In the genomic region with DNA sequence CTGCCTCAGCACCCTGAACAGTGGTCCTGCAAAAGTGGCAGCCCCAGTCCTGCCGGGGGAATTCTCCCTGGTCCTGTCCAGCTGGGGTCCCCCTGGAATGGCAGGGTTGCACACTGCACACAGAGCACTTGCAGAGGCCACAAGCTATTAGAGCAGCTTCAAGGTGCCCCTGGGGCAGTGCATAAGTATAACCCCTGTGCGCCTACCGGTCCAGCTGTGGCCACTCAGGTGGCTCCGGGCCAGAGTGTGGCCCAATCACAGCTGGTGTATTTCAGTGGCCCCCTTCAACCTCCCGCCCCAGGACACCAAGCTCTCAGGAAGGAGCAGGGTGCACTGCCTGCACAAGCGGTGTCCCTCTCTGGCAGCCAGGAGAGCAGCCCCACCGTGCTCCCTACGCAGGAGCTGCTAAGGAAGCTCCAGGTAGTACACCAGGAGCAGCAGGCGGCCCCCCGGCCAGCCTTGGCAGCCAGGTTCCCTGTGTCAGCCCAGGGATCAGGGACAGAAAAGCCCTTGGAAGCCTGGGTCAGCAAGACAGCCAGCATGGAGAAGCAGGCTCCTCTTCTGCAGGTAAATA, we compare ENCODE assay signal across 20 mouse cellular contexts. TPM values are rescaled to one million over a fixed set of nuclear protein-coding genes. Genes with fewer than 3 reads are reported as not detected.
DNase-seq lines count a peak whose midpoint lies in the region; ATAC-seq lines count a peak whose summit lies in the region.
"Had no signal": no experiment of that assay in that cellular context is flagged by ENCODE, and none has a peak within 500 bp of the region (broad histone marks: within the 10 kb centered on the region; RNA-seq: fewer than 3 reads in every experiment).

No protein-coding gene starts in this region.

- H3K9me3 ChIP-seq in forebrain, embryonic 15.5 days: no peaks in the 10 kb centered on the region
- no peaks in the 10 kb centered on the region for H3K9me3 ChIP-seq in forebrain, embryonic 12.5 days
- no peaks in the 10 kb centered on the region for H3K9me3 ChIP-seq in heart, embryonic 15.5 days (replicated peaks)
- H3K9me3 ChIP-seq in neural tube, embryonic 11.5 days (ENCODE audit: control insufficient read depth, low read length): no peaks in the 10 kb centered on the region
- H3K9me3 ChIP-seq in neural tube, embryonic 13.5 days: no peaks in the 10 kb centered on the region
- H3K9me3 ChIP-seq: kidney, embryonic 15.5 days; limb, embryonic 13.5 days; midbrain, embryonic 12.5 days; stomach, embryonic 15.5 days had no signal

- no peak overlapping the region for H3K9ac ChIP-seq in forebrain, embryonic 15.5 days (replicated peaks)
- no peak overlapping the region for H3K9ac ChIP-seq in forebrain, embryonic 12.5 days
- peak overlapping the region; percentile 39; the same call in 1 of the 2 replicates for H3K9ac ChIP-seq in heart, embryonic 15.5 days
- peak overlapping the region; percentile 22; the same call in 1 of the 2 replicates for H3K9ac ChIP-seq in neural tube, embryonic 11.5 days (ENCODE audit: low read length)
- H3K9ac ChIP-seq in neural tube, embryonic 13.5 days: no peak overlapping the region
- H3K9ac ChIP-seq: kidney, embryonic 15.5 days; limb, embryonic 13.5 days; liver, embryonic 14.5 days; midbrain, embryonic 12.5 days; stomach, embryonic 15.5 days had no signal

- 0 out of 2 replicates have a peak, but pooled peaks have one; percentile 26 for ATAC-seq in forebrain, embryonic 15.5 days (replicated peaks)
- ATAC-seq in forebrain, embryonic 12.5 days (ENCODE audit: low FRiP score): no peak
- peak; percentile 54 for ATAC-seq in heart, embryonic 15.5 days (replicated peaks; ENCODE audit: insufficient number of reproducible peaks, insufficient read depth, low FRiP score, low read depth)
- ATAC-seq in neural tube, embryonic 11.5 days (ENCODE audit: insufficient read depth, low FRiP score, low TSS enrichment): no peak
- no peak for ATAC-seq in neural tube, embryonic 13.5 days (ENCODE audit: low read depth)
- ATAC-seq: inflammation-experienced regulatory T-cells, adult 6 months had no signal

- WGBS in forebrain, embryonic 15.5 days: 95% methylated on average over 10 of the region's 10 CpGs
- WGBS in forebrain, embryonic 12.5 days: 97% methylated on average over 10 of the region's 10 CpGs
- WGBS in heart, embryonic 15.5 days: 58% methylated on average over 10 of the region's 10 CpGs
- whole genome bisulfite sequencing in neural tube, embryonic 11.5 days: 91% methylated on average over 10 of the region's 10 CpGs
- WGBS in neural tube, embryonic 13.5 days: 81% methylated on average over 10 of the region's 10 CpGs

- H3K36me3 ChIP-seq in forebrain, embryonic 15.5 days: peaks cover 29% of the 10 kb centered on the region; the same call in 1 of the 2 replicates
- H3K36me3 ChIP-seq in forebrain, embryonic 12.5 days (replicated peaks): peaks cover 57% of the 10 kb centered on the region
- no peaks in the 10 kb centered on the region for H3K36me3 ChIP-seq in heart, embryonic 15.5 days
- H3K36me3 ChIP-seq in neural tube, embryonic 11.5 days (ENCODE audit: control insufficient read depth, insufficient read depth, low read length): peaks cover 5% of the 10 kb centered on the region; the same call in 1 of the 2 replicates
- peaks cover 53% of the 10 kb centered on the region for H3K36me3 ChIP-seq in neural tube, embryonic 13.5 days

- no peaks in the 10 kb centered on the region for H3K27me3 ChIP-seq in forebrain, embryonic 15.5 days
- H3K27me3 ChIP-seq in forebrain, embryonic 12.5 days: no peaks in the 10 kb centered on the region
- no peaks in the 10 kb centered on the region for H3K27me3 ChIP-seq in heart, embryonic 15.5 days
- H3K27me3 ChIP-seq in neural tube, embryonic 11.5 days (ENCODE audit: control insufficient read depth, insufficient read depth, low read length): no peaks in the 10 kb centered on the region
- no peaks in the 10 kb centered on the region for H3K27me3 ChIP-seq in neural tube, embryonic 13.5 days
- H3K27me3 ChIP-seq: CH12.LX; kidney, embryonic 15.5 days; limb, embryonic 13.5 days; midbrain, embryonic 12.5 days; stomach, embryonic 15.5 days had no signal

- no peak for DNase-seq in heart, postnatal 10 days
- DNase-seq in neural tube, embryonic 11.5 days (ENCODE audit: low spot score): no peak
- no peak for DNase-seq in neural tube, embryonic 10.5 days (ENCODE audit: extremely low spot score, low spot score)
- no peak for DNase-seq in adrenal gland, postnatal 4 days (ENCODE audit: low spot score in 2 of 2)
- DNase-seq: adrenal gland, postnatal 10 days; cerebellum, adult 11-12 months; thymus, postnatal 25 days had no signal

- no peak overlapping the region for H3K4me2 ChIP-seq in forebrain, embryonic 15.5 days (replicated peaks)
- H3K4me2 ChIP-seq in forebrain, embryonic 12.5 days: no peak overlapping the region
- peak overlapping the region; percentile 49 for H3K4me2 ChIP-seq in heart, embryonic 15.5 days
- no peak overlapping the region for H3K4me2 ChIP-seq in neural tube, embryonic 11.5 days (ENCODE audit: low read depth)
- H3K4me2 ChIP-seq in neural tube, embryonic 13.5 days: no peak overlapping the region
- H3K4me2 ChIP-seq: kidney, embryonic 15.5 days; limb, embryonic 13.5 days; midbrain, embryonic 12.5 days; stomach, embryonic 15.5 days had no signal

- H3K4me1 ChIP-seq in forebrain, embryonic 15.5 days: no peaks in the 10 kb centered on the region
- H3K4me1 ChIP-seq in forebrain, embryonic 12.5 days: peaks cover 7% of the 10 kb centered on the region; the same call in 1 of the 2 replicates
- peaks cover 59% of the 10 kb centered on the region for H3K4me1 ChIP-seq in heart, embryonic 15.5 days (replicated peaks)
- no peaks in the 10 kb centered on the region for H3K4me1 ChIP-seq in neural tube, embryonic 11.5 days (ENCODE audit: control insufficient read depth, insufficient read depth, low read length)
- H3K4me1 ChIP-seq in neural tube, embryonic 13.5 days (replicated peaks): peaks cover 12% of the 10 kb centered on the region
- H3K4me1 ChIP-seq: limb, embryonic 13.5 days; midbrain, embryonic 12.5 days; stomach, embryonic 15.5 days had no signal

- no peak overlapping the region for H3K27ac ChIP-seq in forebrain, embryonic 15.5 days (replicated peaks)
- H3K27ac ChIP-seq in forebrain, embryonic 12.5 days: no peak overlapping the region
- peak overlapping the region; percentile 87 for H3K27ac ChIP-seq in heart, embryonic 15.5 days
- H3K27ac ChIP-seq in neural tube, embryonic 11.5 days (ENCODE audit: low read depth, low read length): no peak overlapping the region
- H3K27ac ChIP-seq in neural tube, embryonic 13.5 days (replicated peaks): 0 out of 2 replicates have a peak overlapping the region, but pooled peaks have one; percentile 5
- H3K27ac ChIP-seq: kidney, embryonic 15.5 days; limb, embryonic 13.5 days; liver, embryonic 14.5 days; midbrain, embryonic 12.5 days; stomach, embryonic 15.5 days had no signal

- H3K4me3 ChIP-seq in forebrain, embryonic 15.5 days: no peak overlapping the region
- H3K4me3 ChIP-seq in forebrain, embryonic 12.5 days (replicated peaks): no peak overlapping the region
- 0 out of 2 replicates have a peak overlapping the region, but pooled peaks have one; percentile 3 for H3K4me3 ChIP-seq in heart, embryonic 15.5 days
- no peak overlapping the region for H3K4me3 ChIP-seq in neural tube, embryonic 11.5 days (ENCODE audit: low read depth, low read length)
- no peak overlapping the region for H3K4me3 ChIP-seq in neural tube, embryonic 13.5 days
- H3K4me3 ChIP-seq: kidney, embryonic 15.5 days; limb, embryonic 13.5 days; midbrain, embryonic 12.5 days; myocyte; stomach, embryonic 15.5 days had no signal

- intact Hi-C loops in heart, postnatal 10 days (cut with DNase I): no loop called here

RNA-seq across cellular contexts. Expression of a gene that starts 18.9 kb away (rescaled TPM):
- 6.4 and 7.2 TPM in 2 replicates for polyA plus RNA-seq in forebrain, embryonic 15.5 days (2015; fragmentation: Nextera tagmentation; extraction: Ambion mirVana)
- polyA plus RNA-seq in forebrain, embryonic 12.5 days (2016; fragmentation: Nextera tagmentation; extraction: Ambion mirVana): 4.6 and 6.2 TPM in 2 replicates
- 51.7 and 65.3 TPM in 2 replicates for polyA plus RNA-seq in heart, embryonic 15.5 days (2015; fragmentation: Nextera tagmentation; extraction: Ambion mirVana)
- total RNA-seq in heart, postnatal 10 days (2021): 100 to 1,000 TPM; 207 to 222 TPM
- 3.3 and 3.8 TPM in 2 replicates for polyA plus RNA-seq in neural tube, embryonic 11.5 days (2014; fragmentation: Nextera tagmentation; extraction: Ambion mirVana)
- polyA plus RNA-seq in neural tube, embryonic 13.5 days (2015; fragmentation: Nextera tagmentation; extraction: Ambion mirVana): 5.0 and 5.9 TPM in 2 replicates
- total RNA-seq in adrenal gland, postnatal 4 days (2021): 10 to 100 TPM; 71.6 to 78.9 TPM
- polyA plus RNA-seq: myocyte had no signal

RNA-seq across cellular contexts. Expression of a gene that starts 21.2 kb away (rescaled TPM):
- polyA plus RNA-seq in forebrain, embryonic 15.5 days (2015; fragmentation: Nextera tagmentation; extraction: Ambion mirVana): 0.11 and 0.37 TPM in 2 replicates
- not detected in 2 replicates for polyA plus RNA-seq in forebrain, embryonic 12.5 days (2016; fragmentation: Nextera tagmentation; extraction: Ambion mirVana)
- 0.32 TPM in 1 of 2 replicates, not detected in the other for polyA plus RNA-seq in heart, embryonic 15.5 days (2015; fragmentation: Nextera tagmentation; extraction: Ambion mirVana)
- total RNA-seq in heart, postnatal 10 days (2021): not detected
- 0.28 TPM in 1 of 2 replicates, not detected in the other for polyA plus RNA-seq in neural tube, embryonic 11.5 days (2014; fragmentation: Nextera tagmentation; extraction: Ambion mirVana)
- 0.17 and 0.55 TPM in 2 replicates for polyA plus RNA-seq in neural tube, embryonic 13.5 days (2015; fragmentation: Nextera tagmentation; extraction: Ambion mirVana)
- under 1 TPM; 0.20 to 0.59 TPM for total RNA-seq in adrenal gland, postnatal 4 days (2021)
- polyA plus RNA-seq: limb, embryonic 13.5 days; lung, embryonic 16.5 days; myocyte had no signal

RNA-seq across cellular contexts. Expression of a gene that starts 40.1 kb away (rescaled TPM):
- 13.1 and 13.3 TPM in 2 replicates for polyA plus RNA-seq in forebrain, embryonic 15.5 days (2015; fragmentation: Nextera tagmentation; extraction: Ambion mirVana)
- 13.6 and 13.7 TPM in 2 replicates for polyA plus RNA-seq in forebrain, embryonic 12.5 days (2016; fragmentation: Nextera tagmentation; extraction: Ambion mirVana)
- 7.6 and 7.8 TPM in 2 replicates for polyA plus RNA-seq in heart, embryonic 15.5 days (2015; fragmentation: Nextera tagmentation; extraction: Ambion mirVana)
- 1 to 10 TPM; 4.2 to 5.3 TPM for total RNA-seq in heart, postnatal 10 days (2021)
- polyA plus RNA-seq in neural tube, embryonic 11.5 days (2014; fragmentation: Nextera tagmentation; extraction: Ambion mirVana): 9.5 and 11.5 TPM in 2 replicates
- 11.2 and 12.8 TPM in 2 replicates for polyA plus RNA-seq in neural tube, embryonic 13.5 days (2015; fragmentation: Nextera tagmentation; extraction: Ambion mirVana)
- total RNA-seq in adrenal gland, postnatal 4 days (2021): 10 to 100 TPM; 17.8 to 21.3 TPM

Comparison
In these comparisons a context has a peak if more than half of its experiments do, and no peak if none do; other contexts are left out.
1. ATAC-seq: peak in forebrain, embryonic 15.5 days (single experiment) and heart, embryonic 15.5 days (single experiment); none in forebrain, embryonic 12.5 days (single experiment), neural tube, embryonic 11.5 days (single experiment) and neural tube, embryonic 13.5 days (single experiment).
2. H3K27ac ChIP-seq: peak in heart, embryonic 15.5 days (single experiment) and neural tube, embryonic 13.5 days (single experiment); none in forebrain, embryonic 15.5 days (single experiment), forebrain, embryonic 12.5 days (single experiment) and neural tube, embryonic 11.5 days (single experiment).
3. H3K9ac ChIP-seq: peak in heart, embryonic 15.5 days (single experiment) and neural tube, embryonic 11.5 days (single experiment); none in forebrain, embryonic 15.5 days (single experiment), forebrain, embryonic 12.5 days (single experiment) and neural tube, embryonic 13.5 days (single experiment).